Mouse (Mus musculus) lung, adult 2 months (tissue): ENCODE data around the gene Pate4.

Source experiments
- CTCF ChIP-seq: fragments of 200-500 bp; IDR thresholded peaks from 2 replicates; pipeline ENCODE4 v1.5.1; 2011; ENCODE audit warnings: mild to moderate bottlenecking, low read length, control low read depth; ENCODE audit not compliant: insufficient read depth
- POLR2A ChIP-seq: fragments of 200-500 bp; IDR thresholded peaks from 2 replicates; pipeline ENCODE4 v1.6.1; 2011; ENCODE audit warnings: low read depth, mild to moderate bottlenecking, control low read depth, low read length, borderline replicate concordance; ENCODE audit errors: extremely low read depth

GRCm38 (mm10) chr9:35559009-35559890, 52.5 kb downstream of the Pate4 start:
- TF ChIP-seq CTCF (no peak), POLR2A (peak; percentile 75; the same call in 1 of the 2 replicates)
